Mouse (Mus musculus): ENCODE results near the gene Usp48.

The Usp48 gene

DNA sequence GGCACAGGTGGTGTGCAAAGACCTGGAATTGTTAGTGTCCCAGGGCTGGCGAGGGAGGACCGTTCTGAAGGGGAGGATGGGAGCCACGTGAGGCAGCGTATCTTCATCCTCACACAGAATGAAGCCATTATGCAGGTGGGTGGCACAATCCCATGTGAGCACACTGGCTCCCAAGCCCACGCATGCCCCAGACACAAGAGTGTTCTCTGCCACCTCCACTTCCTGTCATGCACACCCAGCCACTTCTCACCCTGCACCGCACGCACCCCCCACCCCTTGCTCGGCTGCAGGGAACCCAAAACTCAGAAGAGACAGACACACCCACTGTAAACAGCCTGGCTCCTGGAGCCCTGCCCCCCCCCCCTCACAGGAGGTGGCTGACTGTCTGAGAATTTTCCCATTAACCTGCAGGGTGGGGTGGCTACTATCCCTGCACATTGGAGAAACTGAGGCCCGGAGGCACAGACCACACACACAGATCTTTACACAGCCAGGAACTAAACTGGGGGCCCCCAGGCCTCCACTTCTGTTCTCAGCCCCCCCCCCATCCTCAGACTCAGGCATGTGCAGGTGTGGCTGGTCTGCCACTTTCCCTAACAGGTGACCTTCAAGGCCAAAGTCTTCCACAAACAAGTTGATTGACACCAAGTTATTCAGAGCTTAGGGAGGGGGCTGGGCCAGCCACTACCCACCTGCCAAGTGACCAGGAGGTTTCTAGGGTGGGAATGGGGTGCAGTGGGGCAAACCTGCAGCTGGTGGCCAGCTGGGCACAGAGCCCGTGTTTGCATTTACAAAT, 98.8 kb downstream of the Usp48 start:
- DNase-seq, result no peak

GRCm38 (mm10) chr4:137695300-137695699, 101.7 kb downstream of the Usp48 start:
- no peak for DNase-seq

- no peak for DNase-seq
These were observed 102.3 kb downstream of the Usp48 start for GRCm38 (mm10) chr4:137695900-137696299.

DNA sequence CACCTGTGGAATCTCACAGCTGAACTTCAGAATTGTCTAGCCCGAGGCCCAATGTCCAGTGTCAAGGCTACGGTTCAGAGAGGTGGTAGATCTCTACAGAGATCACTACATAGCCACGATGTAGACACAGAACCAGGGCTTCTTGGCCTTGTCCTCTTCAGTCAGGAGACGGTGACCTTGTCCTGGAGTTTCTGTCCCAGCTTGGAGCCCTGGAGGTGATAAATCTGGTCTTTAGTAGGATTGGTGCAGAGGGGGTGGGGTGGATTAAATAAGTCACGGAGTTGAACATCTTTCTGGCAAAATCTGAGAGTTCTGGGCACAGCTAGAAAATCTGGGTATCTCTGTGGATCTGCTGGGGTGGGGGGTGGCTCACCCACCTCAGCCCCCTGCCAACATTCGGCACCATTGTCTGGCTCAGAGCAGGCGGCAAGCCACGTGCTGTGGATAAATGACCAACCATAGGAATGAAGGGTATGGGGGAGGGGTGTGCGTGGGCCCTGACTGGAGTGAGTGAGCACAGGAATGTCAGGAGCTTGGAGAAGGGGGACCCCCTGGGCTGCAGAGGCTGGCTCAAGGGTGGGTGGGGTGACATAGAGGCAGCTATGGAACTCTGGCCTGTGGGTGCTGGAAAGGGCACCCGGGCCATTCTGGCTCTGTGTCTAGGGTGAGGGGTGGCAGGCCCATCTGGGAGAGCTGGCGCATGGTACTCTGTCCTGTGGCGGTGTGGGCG, 103.8 kb downstream of the Usp48 start:
- peak; percentile 69 for DNase-seq

GRCm38 (mm10) chr4:137698076-137698985, 104.8 kb downstream of the Usp48 start:
- DNase-seq, result peak; percentile 89

DNA sequence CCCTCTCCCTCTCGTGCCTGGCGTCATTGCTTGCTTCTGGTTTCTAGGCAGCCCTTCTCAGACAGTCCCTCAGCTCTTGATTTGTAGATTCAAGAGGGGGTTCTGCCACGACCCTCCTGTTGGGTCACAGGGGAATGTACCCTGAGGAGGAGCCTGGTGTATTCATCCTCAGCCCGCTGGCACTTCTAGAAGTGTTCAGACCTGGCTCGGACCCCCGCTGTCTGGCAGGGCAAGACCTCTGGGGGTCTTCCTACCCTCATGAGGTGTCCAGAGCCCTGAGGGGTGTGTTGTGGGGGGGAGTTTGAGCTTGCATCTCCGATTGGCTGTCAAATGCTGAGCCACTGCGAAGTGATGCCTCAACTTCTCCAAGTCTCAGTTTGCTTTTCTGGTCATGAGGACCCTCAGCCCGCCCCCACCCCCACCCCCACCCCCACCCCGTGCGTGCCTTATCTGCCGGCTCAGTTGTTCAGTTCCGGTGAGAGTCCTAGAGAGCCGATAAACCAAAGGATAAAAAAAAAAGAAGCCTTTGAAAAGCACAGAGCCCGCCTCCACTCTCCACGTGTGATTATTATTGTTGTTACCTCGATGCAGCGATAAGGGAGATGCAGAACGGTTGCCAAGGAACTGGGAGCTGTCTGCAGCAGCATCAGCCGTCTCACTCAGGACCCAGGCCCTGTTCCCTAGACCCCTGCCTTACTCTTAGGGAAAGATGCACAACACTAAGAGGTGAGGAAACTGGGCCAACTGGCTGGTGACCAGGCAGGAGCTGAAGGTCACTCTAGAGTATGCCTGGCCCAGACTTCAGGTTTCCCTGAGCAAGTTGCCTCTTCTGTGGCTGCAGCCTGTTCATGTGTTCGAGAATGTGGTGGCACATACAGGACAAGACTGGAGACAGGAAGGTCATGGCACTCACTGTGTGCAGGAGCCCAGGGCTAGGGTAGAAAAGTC, 106.0 kb downstream of the Usp48 start:
- peak; percentile 70 for DNase-seq

- no peak for DNase-seq
These were observed 107.4 kb downstream of the Usp48 start for GRCm38 (mm10) chr4:137700960-137701359.

- DNase-seq, result no peak
These were observed 109.5 kb downstream of the Usp48 start for GRCm38 (mm10) chr4:137703077-137703476.

DNA sequence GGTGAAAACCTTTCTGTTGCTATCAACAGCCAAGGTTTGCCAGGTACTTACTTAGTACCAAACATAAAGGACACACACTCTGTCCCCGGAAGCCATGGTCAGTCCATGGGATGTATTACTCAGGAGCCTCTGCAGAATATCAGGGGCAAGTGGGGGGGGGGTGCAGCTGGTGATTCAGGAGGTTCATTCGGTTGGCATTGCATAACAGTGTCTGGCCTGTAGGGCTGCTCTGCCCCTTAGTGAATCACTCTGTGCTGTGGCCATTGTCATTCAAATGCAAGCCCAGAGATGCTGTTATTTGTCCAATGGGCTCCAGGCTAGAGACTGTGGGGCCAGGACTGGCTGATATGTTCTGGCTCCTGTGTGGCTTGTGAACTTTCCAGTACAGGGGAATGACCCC, 111.0 kb downstream of the Usp48 start:
- DNase-seq, result no peak

- DNase-seq, result no peak
These were observed 111.8 kb downstream of the Usp48 start for GRCm38 (mm10) chr4:137705379-137705778.

GRCm38 (mm10) chr4:137706510-137706909, 113.0 kb downstream of the Usp48 start:
- DNase-seq, result no peak

- peak; percentile 68 for DNase-seq
These were observed 113.8 kb downstream of the Usp48 start for GRCm38 (mm10) chr4:137707216-137707990.
